Mouse (Mus musculus) urinary bladder, postnatal 4 days (tissue): ENCODE results near the gene Tbc1d30.

ENCODE experiments used
- DNase-seq, 2 experiments: peaks; one replicate each; pipeline ENCODE4 v3.0.0; 2021 to 2022; ENCODE audit warnings: low spot score in 2 of 2

Gene Tbc1d30

DNA sequence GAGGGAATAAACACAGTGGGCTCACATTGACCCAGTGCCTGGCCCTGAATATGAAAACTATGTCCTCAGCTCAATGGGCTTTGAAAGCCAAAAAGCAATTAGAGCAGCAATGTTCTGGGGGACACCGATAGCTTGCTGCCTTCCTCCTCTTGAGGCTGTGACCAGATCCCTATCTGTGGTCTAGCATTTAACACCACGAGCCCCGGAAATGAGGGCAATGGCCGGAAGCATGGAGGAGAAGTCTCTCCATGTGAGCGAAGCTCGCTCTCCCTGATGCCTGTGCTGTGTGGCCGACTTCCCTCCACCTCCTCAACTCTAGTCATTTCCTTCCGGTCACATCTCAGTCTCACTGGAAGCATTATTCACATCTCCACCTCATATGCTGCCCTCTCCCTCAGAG is 82.3 kb downstream of the Tbc1d30 start:
- no peak for DNase-seq

DNA sequence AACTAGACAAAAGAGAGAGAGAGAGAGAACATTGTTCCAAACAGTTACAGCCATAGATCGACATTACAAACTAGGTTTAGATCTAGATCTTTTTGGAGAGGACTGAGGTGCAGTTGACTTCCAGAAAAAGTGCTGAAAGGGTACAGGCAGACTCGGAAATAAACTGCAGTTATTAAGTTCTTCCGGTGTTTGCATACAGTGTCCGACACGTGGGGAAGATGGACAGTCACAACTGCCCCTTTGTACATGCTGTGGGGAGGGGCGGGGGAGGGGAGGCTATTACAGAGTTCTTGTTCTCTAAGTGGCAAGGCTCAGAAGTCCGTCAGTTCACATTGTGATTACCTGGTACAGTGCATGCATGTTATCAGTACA is 86.9 kb downstream of the Tbc1d30 start:
- DNase-seq = no peak

DNA sequence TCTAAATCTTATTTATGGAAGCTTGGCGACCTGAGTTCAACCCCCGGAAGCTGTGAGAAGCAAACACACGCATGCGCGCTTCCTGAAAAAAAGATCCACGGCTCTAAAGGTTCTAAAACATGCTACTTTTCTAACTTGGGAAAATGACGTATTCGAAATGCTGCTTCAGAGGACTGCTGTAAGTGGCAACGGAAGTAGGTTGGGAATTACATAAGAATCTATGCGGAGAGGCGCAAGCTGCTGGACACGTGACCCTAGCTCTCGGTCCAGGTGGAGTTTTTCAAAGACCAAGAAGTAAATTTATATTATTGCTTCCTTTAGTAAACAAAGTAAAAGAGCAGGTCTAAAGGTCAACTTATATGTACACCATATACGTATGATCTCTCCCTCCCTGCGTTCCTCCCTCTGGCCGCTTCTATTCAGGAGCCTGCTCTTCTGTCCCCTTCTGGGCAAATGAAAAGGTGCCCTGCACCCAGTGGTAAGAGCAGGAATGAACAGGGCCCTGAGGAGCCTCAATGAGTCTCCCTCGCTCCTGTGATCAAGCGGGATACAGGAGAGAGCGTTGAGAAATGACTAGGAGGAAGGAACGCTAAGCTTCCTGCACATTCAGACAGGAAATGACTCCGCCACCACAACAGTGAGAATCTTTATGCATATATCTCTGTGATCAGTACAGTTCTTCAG is 87.4 kb downstream of the Tbc1d30 start:
- no peak for DNase-seq

DNA sequence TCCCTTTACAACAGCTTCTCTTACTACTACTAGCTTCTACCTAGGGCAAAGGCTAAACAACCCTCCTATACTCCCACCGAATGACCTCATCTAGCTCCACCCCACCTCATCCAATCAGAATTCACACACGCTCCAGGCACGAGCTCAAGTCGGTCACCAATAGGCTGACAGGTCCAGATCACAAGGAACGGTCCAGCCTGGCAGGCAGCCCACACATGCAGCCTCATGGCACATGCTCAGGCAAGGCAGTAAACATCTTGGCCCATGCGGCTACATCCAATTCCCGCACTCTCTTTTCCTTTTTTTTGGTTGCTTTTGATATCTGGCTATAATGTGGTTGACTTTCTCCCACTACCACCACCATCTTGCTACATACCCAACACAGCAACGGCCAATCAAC is 88.9 kb downstream of the Tbc1d30 start:
- DNase-seq = no peak

DNA sequence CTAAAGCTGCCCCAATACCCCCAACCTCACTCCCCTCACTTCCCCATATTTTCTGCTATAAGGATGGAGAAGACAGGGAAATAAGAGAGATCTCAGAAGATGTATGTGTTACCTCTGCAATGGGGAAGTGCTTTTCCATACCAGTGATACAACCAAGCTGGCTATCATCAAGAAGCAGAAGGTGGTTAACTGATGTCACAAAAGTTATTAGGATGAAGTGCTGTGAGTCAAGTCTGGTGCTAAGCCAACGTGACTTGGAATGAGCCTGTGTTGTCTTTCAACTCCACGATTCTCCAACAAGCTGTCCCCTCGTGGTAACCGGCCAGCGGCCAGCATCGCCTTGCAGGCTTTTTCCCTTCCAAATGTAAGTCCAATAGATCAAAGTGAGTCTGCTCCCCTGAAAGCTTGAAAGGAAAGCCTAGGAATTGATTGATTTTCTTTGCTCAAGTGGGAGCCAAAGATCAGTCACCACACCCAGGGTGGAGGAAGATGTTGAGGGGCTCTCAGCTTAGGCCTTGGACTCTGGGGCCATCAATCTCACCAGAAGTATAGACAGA is 90.0 kb downstream of the Tbc1d30 start:
- DNase-seq = no peak

DNA sequence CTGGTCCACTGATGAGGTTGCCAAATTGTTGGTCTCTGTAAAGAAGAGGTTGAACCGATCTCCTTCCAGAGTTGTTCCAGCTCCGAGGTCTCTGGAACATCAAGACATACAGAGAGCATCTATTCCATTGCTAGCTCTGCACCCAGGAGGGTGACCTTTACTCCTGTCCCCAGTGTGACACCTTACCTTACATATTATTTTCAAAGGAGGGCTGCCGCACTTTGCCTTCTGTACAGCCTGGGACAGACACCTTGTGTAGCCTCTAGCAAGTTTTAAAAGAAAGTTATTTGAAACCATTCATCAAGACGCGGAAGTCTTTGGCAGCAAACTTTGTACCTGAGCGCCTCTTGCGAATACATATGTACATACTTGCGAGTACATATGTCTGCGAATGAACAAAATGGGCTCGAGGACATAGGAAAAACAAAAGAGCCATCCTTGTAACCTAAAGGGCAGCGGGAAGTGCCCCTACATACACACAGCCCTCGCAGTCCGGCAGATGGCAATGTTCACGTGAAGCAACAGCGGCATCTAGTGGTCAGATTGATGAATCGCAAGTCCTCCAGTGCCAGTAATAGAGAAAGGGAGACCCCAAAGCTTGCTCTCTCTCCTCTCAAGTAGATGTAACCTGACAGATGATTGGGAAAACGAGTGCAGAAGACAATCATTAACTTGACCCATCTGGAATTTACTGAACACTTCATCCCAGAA is 94.8 kb downstream of the Tbc1d30 start:
- peak in 1 of 2 experiments; percentile 31 for DNase-seq

DNA sequence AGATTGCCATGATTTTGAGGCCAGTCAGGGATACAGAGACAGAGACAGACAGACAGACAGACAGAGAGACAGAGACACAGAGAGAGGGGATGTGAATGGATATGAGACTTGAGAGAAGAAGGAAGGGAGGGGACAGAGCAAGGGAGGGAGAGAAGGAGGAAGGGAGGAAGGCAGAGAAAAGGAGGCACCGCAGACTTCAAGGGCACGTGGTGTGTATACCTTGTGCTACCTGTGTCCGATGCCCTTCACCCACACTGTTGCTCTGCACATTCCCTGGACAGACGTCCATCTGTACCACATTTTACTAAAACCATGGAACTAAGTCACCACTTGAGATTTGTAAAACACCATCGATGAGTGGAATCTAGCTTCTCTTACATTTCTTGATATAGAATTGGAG is 95.6 kb downstream of the Tbc1d30 start:
- DNase-seq = no peak

DNA sequence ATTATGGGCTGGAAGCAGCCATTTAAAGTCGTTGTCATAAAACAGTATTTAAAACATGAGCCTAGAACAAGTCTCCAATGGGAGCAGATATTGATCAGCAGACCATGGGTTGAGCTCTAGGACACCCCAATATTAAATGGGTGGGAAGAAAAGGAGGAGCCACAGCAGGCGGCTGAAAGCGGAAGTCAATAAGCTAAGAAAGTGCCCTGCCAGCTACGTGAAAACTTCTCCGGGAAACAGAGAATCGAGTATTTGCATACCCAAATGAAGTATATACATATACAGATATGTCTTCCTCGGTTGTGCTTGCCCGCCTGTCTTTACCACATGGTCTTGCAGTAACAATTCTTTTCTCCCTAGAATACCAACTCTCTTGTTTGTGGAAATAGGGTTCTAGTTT is 96.7 kb downstream of the Tbc1d30 start:
- DNase-seq = no peak

DNA sequence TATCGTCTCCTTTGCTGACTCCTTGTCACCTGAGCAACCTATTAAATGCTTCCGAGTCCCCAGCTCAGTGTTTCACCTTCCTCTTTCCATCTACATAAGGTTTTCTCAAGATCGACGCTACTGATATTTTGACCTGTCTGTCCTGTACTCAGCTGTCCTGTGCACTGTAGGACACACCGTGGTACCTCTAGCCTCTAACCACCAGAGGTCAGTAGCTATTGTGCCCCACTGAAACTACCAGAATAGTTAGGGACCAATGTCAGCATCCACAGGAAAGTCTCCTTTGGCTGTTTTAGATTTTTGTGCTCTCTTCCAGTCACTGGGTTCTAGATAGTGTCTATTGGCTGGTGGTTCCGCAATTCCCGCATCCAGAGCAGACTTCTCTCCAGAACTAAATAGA is 98.3 kb downstream of the Tbc1d30 start:
- DNase-seq = no peak

DNA sequence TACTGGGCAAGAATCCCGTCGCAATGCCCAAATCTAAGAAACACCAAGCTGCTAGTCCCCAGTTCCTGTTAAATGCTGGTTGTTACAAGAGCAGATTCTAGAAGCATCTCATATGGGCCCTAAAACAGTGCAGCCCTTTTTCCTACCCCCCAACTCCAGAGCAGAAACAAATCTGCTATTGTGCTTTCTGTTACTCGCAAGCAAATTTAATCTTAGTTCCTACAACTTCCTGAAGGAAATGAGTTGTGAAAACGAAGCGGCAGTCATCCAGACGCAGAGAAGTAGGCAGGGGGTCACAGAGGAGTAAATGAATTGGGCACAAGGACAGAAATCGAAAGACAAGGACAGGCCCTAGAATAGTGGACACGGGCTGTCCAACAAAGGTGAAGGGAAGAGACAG is 99.9 kb downstream of the Tbc1d30 start:
- DNase-seq = no peak

DNA sequence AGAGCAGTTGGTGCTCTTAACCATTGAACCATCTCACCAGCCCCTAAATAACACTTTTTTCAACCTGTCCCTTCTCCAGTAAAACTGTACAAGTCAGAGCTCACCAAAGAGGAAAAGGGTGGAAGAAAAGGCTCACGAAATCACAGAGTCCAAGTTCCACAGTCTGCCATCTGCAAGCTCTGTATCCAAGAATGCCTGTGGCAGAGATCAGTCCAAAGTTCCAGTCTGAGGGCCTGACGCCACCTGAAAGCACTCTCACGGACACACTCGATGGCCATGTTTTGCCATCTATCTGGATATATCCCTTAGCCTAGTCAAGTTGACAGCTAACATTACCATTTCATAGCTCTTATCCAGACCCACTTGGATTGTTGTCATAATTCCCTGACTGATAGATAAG is 101.3 kb downstream of the Tbc1d30 start:
- DNase-seq = no peak

DNA sequence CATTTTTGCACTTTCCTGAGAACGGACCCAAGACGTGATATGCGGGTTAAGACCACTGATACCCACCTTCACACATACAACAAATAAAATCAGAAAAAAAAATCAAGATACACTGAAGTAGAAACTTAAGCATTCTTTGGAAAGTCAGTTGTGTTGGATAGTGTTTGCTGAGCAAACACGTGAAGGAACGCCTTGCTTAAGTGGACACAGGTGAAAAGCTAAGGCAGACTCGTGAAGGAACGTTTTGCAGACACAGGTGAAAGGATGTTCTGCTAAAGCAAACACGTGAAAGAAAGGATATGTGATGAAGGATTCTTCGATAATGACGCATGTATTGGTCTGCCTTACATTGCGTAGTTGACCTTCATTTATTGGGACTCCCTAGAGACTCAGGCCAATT is 103.5 kb downstream of the Tbc1d30 start:
- no peak for DNase-seq

DNA sequence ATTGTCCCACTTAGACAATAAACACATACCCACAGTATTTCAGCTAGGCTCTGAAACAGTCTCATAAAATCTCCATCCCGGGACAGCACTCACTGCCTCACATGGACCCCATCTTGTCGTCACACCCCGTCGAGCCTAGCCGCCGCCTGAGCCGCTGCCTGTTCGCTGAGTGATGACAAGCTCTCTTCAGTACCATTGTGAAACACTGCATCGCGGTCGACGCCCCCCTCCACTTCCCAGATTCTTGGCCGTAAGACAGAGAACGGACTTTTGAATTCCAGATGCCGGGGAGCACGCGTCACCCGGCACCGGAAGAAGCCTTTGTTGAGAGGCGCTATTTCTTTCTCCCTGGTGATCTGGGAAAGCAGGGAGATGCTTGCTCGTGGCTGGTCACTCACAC is 104.1 kb downstream of the Tbc1d30 start:
- peak in 1 of 2 experiments; percentile 45 for DNase-seq

DNA sequence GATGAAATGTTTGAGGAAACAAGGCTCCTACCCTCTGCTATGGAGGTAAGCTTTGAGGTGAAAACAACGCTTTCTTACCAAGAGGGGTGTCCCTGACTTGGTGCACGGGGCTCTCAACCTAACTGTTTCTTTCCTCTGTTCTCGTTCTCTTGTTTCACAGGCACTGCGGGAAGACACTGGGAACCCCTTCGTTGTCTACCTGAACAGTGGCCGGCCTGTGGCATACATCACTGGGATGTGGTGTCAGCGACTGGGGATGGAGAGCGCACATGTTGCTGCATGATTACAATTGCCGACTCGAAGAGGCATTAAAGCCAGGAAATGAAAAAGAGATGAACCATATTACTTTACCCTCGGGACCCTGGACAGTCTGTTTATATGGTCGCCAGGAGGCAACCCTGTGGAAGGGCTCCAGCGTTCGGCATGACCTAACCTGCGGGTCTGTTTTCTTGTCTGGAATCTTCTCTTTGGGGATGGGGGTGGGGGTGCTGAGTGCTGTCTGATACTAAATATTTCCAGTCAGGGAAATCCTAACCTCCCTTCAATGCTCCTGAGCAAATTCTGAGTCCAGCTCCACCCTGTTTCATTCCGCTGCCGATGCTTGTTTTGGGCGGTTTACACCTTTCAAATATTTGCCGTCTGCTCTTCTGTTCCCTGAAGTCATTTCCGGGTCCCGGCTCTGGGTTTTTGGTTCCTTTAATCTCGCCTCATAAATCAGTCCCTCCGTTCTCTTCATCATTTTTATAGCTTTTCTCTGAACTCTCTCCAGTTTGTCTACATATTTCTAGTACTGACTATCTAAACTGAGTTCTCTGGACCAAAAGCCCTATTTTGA is 107.5 kb downstream of the Tbc1d30 start:
- no peak for DNase-seq

DNA sequence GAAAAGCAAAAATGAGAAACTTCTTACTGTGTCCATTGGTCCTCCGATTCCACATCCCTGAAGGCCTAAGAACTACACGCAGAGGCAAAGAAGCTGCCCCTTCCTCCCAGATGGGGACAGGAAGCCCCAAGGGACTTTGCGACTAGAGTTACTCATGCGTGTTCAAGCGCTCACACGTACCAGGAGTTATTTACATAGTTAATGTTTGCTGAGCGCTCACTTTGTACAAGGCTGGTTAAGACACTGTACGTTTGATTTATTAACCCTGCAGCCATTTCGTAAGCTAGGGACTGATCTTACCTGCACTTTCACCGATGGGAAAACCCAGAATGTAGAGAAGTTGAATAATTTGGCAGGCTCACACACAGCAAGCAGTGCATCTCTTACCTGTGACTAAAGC is 108.5 kb downstream of the Tbc1d30 start:
- no peak for DNase-seq

DNA sequence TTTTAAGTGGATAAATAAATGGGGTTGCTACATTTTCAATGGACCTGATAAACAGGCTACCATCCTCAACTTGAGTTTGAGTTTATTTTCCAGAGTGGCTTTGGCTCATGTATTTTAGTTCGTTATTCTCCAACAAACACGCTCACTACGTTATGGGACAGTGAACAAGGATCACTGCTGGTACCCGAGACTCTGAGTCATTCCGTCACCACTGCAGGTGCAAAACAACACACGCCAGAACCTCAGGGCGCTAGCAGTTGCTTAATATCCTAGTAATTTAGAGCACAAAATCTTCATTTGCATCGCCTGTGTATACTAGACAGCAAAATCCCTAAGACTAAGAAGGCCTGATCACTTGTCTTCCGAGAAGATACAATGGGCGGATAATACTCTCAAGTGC is 112.0 kb downstream of the Tbc1d30 start:
- DNase-seq = no peak

DNA sequence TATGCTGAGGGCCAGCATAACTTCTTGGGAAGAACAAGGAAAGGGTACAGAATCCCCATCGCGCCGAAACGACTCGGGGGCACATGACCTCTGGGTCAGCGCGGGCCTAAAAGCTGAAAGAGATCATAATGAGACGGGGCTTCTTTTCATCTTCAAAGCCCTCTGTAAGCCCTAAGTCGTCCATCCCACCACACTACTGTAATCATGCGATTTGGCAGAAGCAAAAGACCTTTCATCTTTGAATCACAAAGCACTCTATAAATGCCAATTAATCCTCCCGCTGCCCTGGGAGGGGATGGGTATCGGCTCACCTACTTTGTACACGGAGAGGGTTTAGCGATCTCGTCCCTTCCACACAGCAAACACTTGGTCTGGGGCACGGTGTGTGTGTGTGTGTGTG is 112.5 kb downstream of the Tbc1d30 start:
- no peak for DNase-seq

DNA sequence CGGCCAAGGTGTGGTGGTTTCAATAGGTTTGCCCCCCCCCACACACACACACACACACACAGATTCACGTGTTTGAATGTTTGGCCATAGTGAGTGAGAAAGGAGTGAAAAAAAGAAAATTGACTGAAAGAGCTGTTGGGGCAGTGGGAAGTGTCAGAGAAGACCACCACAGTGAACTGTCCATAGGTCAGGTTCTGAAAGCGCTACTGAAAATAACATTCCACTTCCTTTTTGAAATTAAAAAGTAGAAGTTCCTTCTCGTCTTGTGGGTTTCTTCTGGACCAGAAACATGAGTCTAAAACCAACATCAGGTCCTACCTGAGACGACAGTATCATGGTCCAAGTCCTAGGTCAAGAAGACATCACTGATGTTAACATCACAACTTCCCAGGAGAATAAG is 113.7 kb downstream of the Tbc1d30 start:
- no peak for DNase-seq

DNA sequence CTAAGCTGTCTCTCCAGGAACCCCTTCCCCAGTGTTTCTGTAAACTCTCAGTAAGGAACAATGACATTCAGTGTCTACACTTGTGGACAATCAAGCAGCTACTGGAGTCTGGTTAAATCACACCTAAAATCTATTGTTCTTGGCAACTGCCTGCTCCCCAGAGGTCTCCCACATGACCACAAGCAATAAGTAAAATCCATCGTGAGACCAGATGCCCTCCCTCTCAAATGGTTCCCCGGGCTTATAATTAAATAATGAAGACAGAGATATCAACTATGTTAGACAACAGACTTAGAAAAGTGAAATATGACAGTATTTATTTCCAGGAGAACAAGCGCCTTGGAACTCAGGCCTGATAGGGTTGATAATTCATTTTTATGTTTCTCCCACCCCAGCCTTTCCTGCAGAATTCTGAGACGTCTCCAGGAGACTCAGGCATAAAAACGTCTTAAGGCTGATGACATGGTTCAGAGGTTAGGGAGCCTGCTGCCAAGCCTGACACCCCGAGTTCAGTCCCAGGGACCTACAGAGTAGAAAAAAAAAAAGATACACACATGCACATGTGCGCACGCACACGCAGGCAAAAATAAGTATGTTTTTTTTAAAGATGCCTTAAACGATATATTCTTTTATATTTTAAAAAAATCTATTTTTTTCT is 115.8 kb downstream of the Tbc1d30 start:
- peak in 1 of 2 experiments; percentile 16 for DNase-seq

DNA sequence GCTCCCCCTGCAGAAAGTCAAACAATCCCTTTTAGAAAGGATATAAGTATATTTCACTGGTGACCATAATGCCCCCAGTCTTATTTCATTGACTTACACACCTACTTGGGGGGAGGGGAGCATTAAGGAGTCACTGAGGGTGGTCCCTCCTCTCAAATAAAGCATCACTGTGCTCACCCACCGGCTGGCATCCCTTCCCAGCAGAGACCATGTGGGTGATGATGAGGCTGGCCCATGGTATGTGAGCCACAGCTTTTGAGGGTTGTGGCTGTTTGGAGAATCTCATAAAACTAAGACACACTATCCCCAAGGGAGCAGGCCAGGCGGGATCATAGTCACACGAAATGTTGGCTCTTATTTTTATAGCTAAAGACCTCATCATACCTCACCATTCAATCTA is 116.6 kb downstream of the Tbc1d30 start:
- peak in 1 of 2 experiments; percentile 52 for DNase-seq

DNA sequence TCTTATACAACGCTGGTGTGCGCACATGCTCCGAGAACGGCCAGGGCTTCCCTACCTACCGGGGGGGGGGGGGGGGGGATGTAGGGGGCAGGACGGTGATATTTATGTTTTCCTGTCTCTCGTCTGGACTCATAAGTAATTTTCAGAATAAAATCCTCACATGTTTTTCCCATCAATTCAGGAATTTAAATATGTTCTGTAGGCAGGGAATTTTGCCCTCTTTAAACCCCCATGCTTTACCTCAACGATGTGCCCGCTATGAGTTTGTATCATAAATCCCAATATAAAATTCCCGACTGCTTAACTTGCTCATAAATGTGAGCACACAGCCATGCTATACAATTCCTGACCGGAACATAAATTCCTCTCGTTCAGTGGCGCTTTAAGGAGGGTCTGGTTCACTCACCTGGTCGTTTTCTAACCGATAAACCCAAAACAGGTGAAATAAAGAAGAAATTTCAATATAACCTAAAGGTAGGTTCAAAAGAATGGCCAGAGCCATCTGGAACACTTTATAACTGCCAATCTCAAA is 122.6 kb downstream of the Tbc1d30 start:
- peak in 1 of 2 experiments; percentile 12 for DNase-seq

DNA sequence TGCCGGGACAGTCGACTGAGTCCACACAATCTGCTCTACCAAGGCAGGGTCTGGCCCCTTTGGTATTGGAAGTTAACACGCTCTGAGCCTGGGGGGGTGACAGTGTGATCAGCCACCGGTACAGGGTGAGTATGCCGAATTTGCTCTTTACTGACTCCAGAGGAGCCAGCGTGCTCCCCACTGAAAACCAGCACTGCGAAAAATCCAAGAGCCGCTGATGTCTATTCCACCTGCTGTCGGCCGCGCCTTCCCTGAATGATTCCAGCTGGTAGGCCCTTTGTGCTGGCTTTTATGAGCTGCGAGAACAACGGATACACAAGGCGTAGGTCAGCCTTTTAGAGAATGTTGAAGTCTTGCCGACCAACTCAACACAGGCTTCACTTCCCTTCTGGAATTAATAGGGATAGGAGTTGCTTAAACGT is 123.1 kb downstream of the Tbc1d30 start:
- peak in 1 of 2 experiments; percentile 54 for DNase-seq
